Mouse (Mus musculus): ENCODE results near the gene Mcoln3.

- TF ChIP-seq POLR2A (IDR thresholded peaks at IDR 0.05; ENCODE audit: low read depth, low read length): no peak
- no peak for TF ChIP-seq CTCF (conservative IDR thresholded peaks at IDR 0.05 in 1 of 2, IDR thresholded peaks at IDR 0.05 in 1 of 2; ENCODE audit: low read depth in 2 of 2, low read length in 2 of 2)
- TF ChIP-seq JUND (conservative IDR thresholded peaks at IDR 0.05; ENCODE audit: low read depth, low read length): no peak
Observed at GRCm38 (mm10) chr3:146173030-146173429, 55.8 kb downstream of the Mcoln3 start.
